Mouse (Mus musculus) embryonic facial prominence, embryonic 15.5 days (tissue): Measurements from ENCODE around the gene Agpat2. TPM values are rescaled to one million over a fixed set of nuclear protein-coding genes. Genes with fewer than 3 reads are reported as not detected.

ENCODE experiments used
- ATAC-seq: fragments of 200-750 bp; cut with Nextera tagmentation; 2 replicates; pipeline ENCODE4 v1.8.0; 2017; ENCODE audit warnings: low read depth, moderate TSS enrichment; ENCODE audit not compliant: insufficient number of reproducible peaks, low FRiP score, low TSS enrichment
- H3K27ac ChIP-seq: fragments of 300-500 bp; sonication (generic); replicated peaks from 2 replicates; pipeline ENCODE4 v1.5.1; 2015; ENCODE audit warnings: mild to moderate bottlenecking, inconsistent platforms
- H3K27me3 ChIP-seq: fragments of 300-500 bp; sonication (generic); 2 replicates; pipeline ENCODE4 v1.6.1; 2015; ENCODE audit warnings: inconsistent platforms
- H3K36me3 ChIP-seq: fragments of 300-500 bp; sonication (generic); 2 replicates; pipeline ENCODE4 v1.6.1; 2015; ENCODE audit warnings: mild to moderate bottlenecking, inconsistent platforms
- H3K4me1 ChIP-seq: fragments of 300-500 bp; sonication (generic); 2 replicates; pipeline ENCODE4 v1.6.1; 2015; ENCODE audit warnings: inconsistent platforms
- H3K4me2 ChIP-seq: fragments of 300-500 bp; sonication (generic); replicated peaks from 2 replicates; pipeline ENCODE4 v1.6.1; 2015; ENCODE audit warnings: mild to moderate bottlenecking, inconsistent platforms
- H3K4me3 ChIP-seq: fragments of 300-500 bp; sonication (generic); replicated peaks from 2 replicates; pipeline ENCODE4 v1.5.1; 2015; ENCODE audit warnings: mild to moderate bottlenecking, inconsistent platforms
- H3K9ac ChIP-seq: fragments of 300-500 bp; sonication (generic); 2 replicates; pipeline ENCODE4 v1.6.1; 2015; ENCODE audit warnings: inconsistent platforms
- H3K9me3 ChIP-seq: fragments of 300-500 bp; sonication (generic); replicated peaks from 2 replicates; pipeline ENCODE4 v1.6.1; 2016; ENCODE audit warnings: inconsistent platforms
- WGBS: fragments of 180-500 bp; shearing (Covaris S2); methylation state at CpG from one replicate; pipeline ENCODE4 v1.1.7; 2015; 5-methylcytosine and 5-hydroxymethylcytosine counted together
- microRNA counts: library from miRNA; unstranded; fragments of <30 nt; microRNA quantifications from one replicate; lab custom pipeline; 2016
- microRNA-seq: library from miRNA; unstranded; fragments of <30 nt; microRNA quantifications from one replicate; pipeline ENCODE4, GENCODE M21; 2016; ENCODE audit warnings: borderline number of aligned reads
- polyA plus RNA-seq: library from polyadenylated mRNA; unstranded; fragments of >200 nt; fragmentation: Nextera tagmentation; extraction: Ambion mirVana; gene quantifications from 2 replicates; pipeline ENCODE4 v1.2.1, GENCODE M21; 2015

Gene Agpat2
- polyA plus RNA-seq, 1 experiment from 2014 or later, result 31.7 TPM

GRCm38 (mm10) chr2:26552066-26552465 lies 52.2 kb downstream of the Agpat2 start:
- Histone ChIP-seq H3K4me2 (no peak overlapping the region), H3K4me1 (peaks cover 85% of the 10 kb centered on the region), H3K27me3 (no peaks in the 10 kb centered on the region), H3K4me3 (no peak overlapping the region), H3K27ac (peak overlapping the region; percentile 71), H3K9me3 (no peaks in the 10 kb centered on the region), H3K9ac (no peak overlapping the region), H3K36me3 (no peaks in the 10 kb centered on the region)
- WGBS, result 80% methylated on average over 2 of the region's 2 CpGs
- ATAC-seq, result no peak

GRCm38 (mm10) chr2:26551446-26551845 lies 52.8 kb downstream of the Agpat2 start:
- Histone ChIP-seq H3K36me3 (no peaks in the 10 kb centered on the region), H3K27me3 (no peaks in the 10 kb centered on the region), H3K9ac (no peak overlapping the region), H3K4me1 (peaks cover 79% of the 10 kb centered on the region), H3K9me3 (no peaks in the 10 kb centered on the region), H3K4me2 (no peak overlapping the region), H3K27ac (peak overlapping the region; percentile 71), H3K4me3 (no peak overlapping the region)
- 51% methylated on average over 8 of the region's 8 CpGs for WGBS
- no peak for ATAC-seq

GRCm38 (mm10) chr2:26550777-26551176 lies 53.4 kb downstream of the Agpat2 start:
- Histone ChIP-seq H3K4me1 (peaks cover 73% of the 10 kb centered on the region), H3K27ac (peak overlapping the region; percentile 71; the same call in 1 of the 2 replicates), H3K36me3 (no peaks in the 10 kb centered on the region), H3K9me3 (no peaks in the 10 kb centered on the region), H3K27me3 (no peaks in the 10 kb centered on the region), H3K4me3 (no peak overlapping the region), H3K9ac (no peak overlapping the region), H3K4me2 (no peak overlapping the region)
- ATAC-seq, result no peak
- WGBS, result 60% methylated on average over 3 of the region's 3 CpGs

GRCm38 (mm10) chr2:26550205-26550604 lies 54.0 kb downstream of the Agpat2 start:
- 50% methylated on average over 3 of the region's 3 CpGs for WGBS
- ATAC-seq, result no peak
- peak overlapping the region; percentile 17; the same call in 1 of the 2 replicates for H3K27ac ChIP-seq

GRCm38 (mm10) chr2:26549801-26550200 lies 54.4 kb downstream of the Agpat2 start:
- Histone ChIP-seq H3K9me3 (no peaks in the 10 kb centered on the region), H3K4me1 (peaks cover 69% of the 10 kb centered on the region), H3K36me3 (no peaks in the 10 kb centered on the region), H3K9ac (no peak overlapping the region), H3K27me3 (no peaks in the 10 kb centered on the region), H3K27ac (0 out of 2 replicates have a peak overlapping the region, but pooled peaks have one; percentile 17), H3K4me2 (no peak overlapping the region), H3K4me3 (no peak overlapping the region)
- 78% methylated on average over 10 of the region's 10 CpGs for WGBS
- no peak for ATAC-seq

More at GRCm38 (mm10) chr2:26550205-26550604, 54.0 kb downstream of the Agpat2 start:
- H3K4me3 ChIP-seq, result no peak overlapping the region
- H3K27me3 ChIP-seq, result no peaks in the 10 kb centered on the region
- no peaks in the 10 kb centered on the region for H3K9me3 ChIP-seq
- no peak overlapping the region for H3K4me2 ChIP-seq
- no peak overlapping the region for H3K9ac ChIP-seq
- H3K36me3 ChIP-seq, result no peaks in the 10 kb centered on the region
- H3K4me1 ChIP-seq, result peaks cover 73% of the 10 kb centered on the region

GRCm38 (mm10) chr2:26547481-26547880 lies 56.7 kb downstream of the Agpat2 start:
- WGBS, result 18% methylated on average over 2 of the region's 2 CpGs
- Histone ChIP-seq H3K4me1 (peaks cover 50% of the 10 kb centered on the region), H3K27ac (peak overlapping the region; percentile 78), H3K9me3 (no peaks in the 10 kb centered on the region), H3K4me3 (no peak overlapping the region), H3K9ac (no peak overlapping the region), H3K36me3 (no peaks in the 10 kb centered on the region), H3K27me3 (no peaks in the 10 kb centered on the region), H3K4me2 (no peak overlapping the region)
- ATAC-seq, result 0 out of 2 replicates have a peak, but pooled peaks have one; percentile 25

GRCm38 (mm10) chr2:26544265-26544664 lies 60.0 kb downstream of the Agpat2 start:
- Histone ChIP-seq H3K9me3 (no peaks in the 10 kb centered on the region), H3K27me3 (no peaks in the 10 kb centered on the region), H3K4me2 (no peak overlapping the region), H3K4me1 (peaks cover 42% of the 10 kb centered on the region), H3K36me3 (no peaks in the 10 kb centered on the region), H3K4me3 (no peak overlapping the region), H3K27ac (no peak overlapping the region), H3K9ac (no peak overlapping the region)
- no peak for ATAC-seq
- 65% methylated on average over 3 of the region's 3 CpGs for WGBS

GRCm38 (mm10) chr2:26543768-26544167 lies 60.4 kb downstream of the Agpat2 start:
- Histone ChIP-seq H3K9me3 (no peaks in the 10 kb centered on the region), H3K36me3 (no peaks in the 10 kb centered on the region), H3K9ac (no peak overlapping the region), H3K4me3 (no peak overlapping the region), H3K4me2 (no peak overlapping the region), H3K27me3 (no peaks in the 10 kb centered on the region), H3K4me1 (peaks cover 41% of the 10 kb centered on the region), H3K27ac (no peak overlapping the region)
- no peak for ATAC-seq
- 80% methylated on average over 8 of the region's 8 CpGs for WGBS

GRCm38 (mm10) chr2:26543155-26543554 lies 61.1 kb downstream of the Agpat2 start:
- H3K4me1 ChIP-seq, result peaks cover 38% of the 10 kb centered on the region
- WGBS, result 63% methylated on average over 4 of the region's 4 CpGs
- H3K9ac ChIP-seq, result no peak overlapping the region
- no peak overlapping the region for H3K4me2 ChIP-seq
- no peak overlapping the region for H3K4me3 ChIP-seq
- no peak for ATAC-seq
- no peaks in the 10 kb centered on the region for H3K27me3 ChIP-seq
- H3K9me3 ChIP-seq, result no peaks in the 10 kb centered on the region
- no peaks in the 10 kb centered on the region for H3K36me3 ChIP-seq
- no peak overlapping the region for H3K27ac ChIP-seq

MicroRNAs encoded within 50 kb of the gene (microRNA counts, 519-probe panel; counts per million panel counts)
- microRNA mmu-miR-126-3p (lab: Ali Mortazavi, UCI), result 3,851 counts per million, percentile 90 among the panel's probes with 10 or more counts
- microRNA mmu-miR-126-5p (lab: Ali Mortazavi, UCI), result 3,088 counts per million, percentile 75 among the panel's probes with 10 or more counts

Small RNA genes within 50 kb of the gene (microRNA-seq; reads per million reads assigned to microRNA genes)
- 0.86 reads per million for gene Mir126a
- not detected for gene Mir126b

Other genes starting within 250 kb of the Agpat2 start
- gene Card9, start 243.5 kb downstream of the Agpat2 start, polyA plus RNA-seq, result 0.84 and 1.7 TPM in 2 replicates
- 25.3 and 30.2 TPM in 2 replicates for gene Snapc4, start 223.8 kb downstream of the Agpat2 start, polyA plus RNA-seq
- 120 and 141 TPM in 2 replicates for gene Entr1, start 215.1 kb downstream of the Agpat2 start, polyA plus RNA-seq
- 90.4 and 92.6 TPM in 2 replicates for gene Pmpca, start 215.1 kb downstream of the Agpat2 start, polyA plus RNA-seq
- gene Inpp5e, start 195.2 kb downstream of the Agpat2 start, polyA plus RNA-seq, result 23.2 and 25.1 TPM in 2 replicates
- gene Sec16a, start 159.2 kb downstream of the Agpat2 start, polyA plus RNA-seq, result 25.9 and 27.0 TPM in 2 replicates
- 26.0 and 30.3 TPM in 2 replicates for gene Notch1, start 87.8 kb downstream of the Agpat2 start, polyA plus RNA-seq
- 111 and 125 TPM in 2 replicates for gene Egfl7, start 24.4 kb downstream of the Agpat2 start, polyA plus RNA-seq
- not detected in 2 replicates for gene Gm20532, start 17.8 kb downstream of the Agpat2 start, polyA plus RNA-seq
- 44.0 and 48.6 TPM in 2 replicates for gene Fam69b, start 24.0 kb upstream of the Agpat2 start, polyA plus RNA-seq
- not detected in 2 replicates for gene Lcn4, start 66.9 kb upstream of the Agpat2 start, polyA plus RNA-seq